Mouse (Mus musculus) monocyte, adult 5-6 weeks (primary cell): ENCODE data around the gene Abcc4. TPM values are rescaled to one million over a fixed set of nuclear protein-coding genes. Genes with fewer than 3 reads are reported as not detected.

Experiments
- total RNA-seq: library from RNA; stranded (forward); fragments of 200-1000, 200-491, 200-594 nt; gene quantifications from 3 replicates; pipeline ENCODE4 v1.2.3, GENCODE M21; 2017

Abcc4 gene
- total RNA-seq, 1 experiment from 2014 or later = 11.1 TPM

Other genes with a start within 250 kb of the Abcc4 start
- 0.29 TPM in 1 of 3 replicates, not detected in the others for gene Cldn10, start 81.7 kb upstream of the Abcc4 start, total RNA-seq
- gene Dzip1, start 219.2 kb upstream of the Abcc4 start, total RNA-seq = 0.67 to 1.1 TPM (median 0.68 TPM) in 3 replicates
- 73.5 to 105 TPM (median 85.8 TPM) in 3 replicates for gene Dnajc3, start 231.8 kb upstream of the Abcc4 start, total RNA-seq